In genomic region chr8:61263691-61264090, GRCm38 (mm10) we compare ENCODE assay signal across 27 mouse cellular contexts. TPM values are rescaled to one million over a fixed set of nuclear protein-coding genes. Genes with fewer than 3 reads are reported as not detected.
A peak's percentile ranks its signal among the peaks of the same experiment; 100 is the strongest.
DNase-seq lines count a peak whose midpoint lies in the region; ATAC-seq and TF ChIP-seq lines count a peak whose summit lies in the region.
"Had no signal": no experiment of that assay in that cellular context is flagged by ENCODE, and none has a peak within 500 bp of the region (broad histone marks: within the 10 kb centered on the region; RNA-seq: fewer than 3 reads in every experiment).

No protein-coding gene starts in this region.

- peaks cover 8% of the 10 kb centered on the region for H3K36me3 ChIP-seq in kidney, embryonic 15.5 days
- no peaks in the 10 kb centered on the region for H3K36me3 ChIP-seq in kidney, embryonic 16.5 days (ENCODE audit: insufficient read depth, low read length)
- H3K36me3 ChIP-seq: embryonic facial prominence, embryonic 13.5 days; forebrain, embryonic 15.5 days; heart, embryonic 10.5 days; heart, embryonic 13.5 days had no signal

- 88% methylated on average over 4 of the region's 4 CpGs for WGBS in kidney, embryonic 15.5 days
- WGBS in kidney, embryonic 16.5 days, result 89% methylated on average over 4 of the region's 4 CpGs

- no peaks in the 10 kb centered on the region for H3K27me3 ChIP-seq in kidney, embryonic 15.5 days
- no peaks in the 10 kb centered on the region for H3K27me3 ChIP-seq in kidney, embryonic 16.5 days (ENCODE audit: insufficient read depth, low read length)
- H3K27me3 ChIP-seq: embryonic facial prominence, embryonic 13.5 days; forebrain, embryonic 12.5 days; forebrain, embryonic 15.5 days; heart, embryonic 13.5 days had no signal

- no peak overlapping the region for H3K4me2 ChIP-seq in kidney, embryonic 15.5 days
- no peak overlapping the region for H3K4me2 ChIP-seq in kidney, embryonic 16.5 days (replicated peaks; ENCODE audit: low read depth, low read length)
- H3K4me2 ChIP-seq: embryonic facial prominence, embryonic 13.5 days; forebrain, embryonic 12.5 days; forebrain, embryonic 15.5 days; heart, embryonic 13.5 days; hindbrain, embryonic 14.5 days had no signal

- peaks cover 38% of the 10 kb centered on the region for H3K4me1 ChIP-seq in kidney, embryonic 15.5 days
- H3K4me1 ChIP-seq in kidney, embryonic 16.5 days (ENCODE audit: insufficient read depth, low read length), result peaks cover 29% of the 10 kb centered on the region

- no peak overlapping the region for H3K27ac ChIP-seq in kidney, embryonic 15.5 days
- H3K27ac ChIP-seq in kidney, embryonic 16.5 days (ENCODE audit: low read length), result no peak overlapping the region
- no peak overlapping the region for H3K27ac ChIP-seq in left cerebral cortex, adult 2 months
- H3K27ac ChIP-seq: embryonic facial prominence, embryonic 10.5 days; embryonic facial prominence, embryonic 13.5 days; forebrain, embryonic 12.5 days; forebrain, embryonic 15.5 days; heart, adult 2 months; heart, embryonic 10.5 days; heart, embryonic 13.5 days; hindbrain, embryonic 14.5 days had no signal

- peak; percentile 54 for DNase-seq in kidney, adult 11 months
- peak; percentile 50 for DNase-seq in kidney, postnatal 14 days
- no peak for DNase-seq in left cerebral cortex, adult 2 months (ENCODE audit: extremely low spot score in 1 of 2, low spot score in 2 of 2)
- DNase-seq: adrenal gland, adult 8-10 months; adrenal gland, postnatal 25 days; cerebellum, adult 11-12 months; cerebellum, adult 8-10 months; cerebellum, postnatal 10 days; cerebellum, postnatal 36 days; embryo, embryonic 11 days; gastrocnemius, postnatal 10 days; gastrocnemius, postnatal 36 days; heart, adult 2 months; heart, postnatal 14 days; heart, postnatal 4 days had no signal

- intact Hi-C loops in left cerebral cortex, adult 2 months (cut with DNase I), result no loop called here

- no peak overlapping the region for H3K9ac ChIP-seq in kidney, embryonic 15.5 days
- H3K9ac ChIP-seq in kidney, embryonic 16.5 days (replicated peaks; ENCODE audit: low read length), result no peak overlapping the region
- H3K9ac ChIP-seq: embryonic facial prominence, embryonic 13.5 days; forebrain, embryonic 12.5 days; forebrain, embryonic 15.5 days; heart, embryonic 13.5 days; hindbrain, embryonic 14.5 days had no signal

- ATAC-seq in kidney, embryonic 15.5 days (replicated peaks; ENCODE audit: low FRiP score), result no peak
- 0 out of 2 replicates have a peak, but pooled peaks have one; percentile 56 for ATAC-seq in kidney, embryonic 16.5 days (ENCODE audit: low FRiP score, low TSS enrichment)
- ATAC-seq in megakaryocyte, adult 5-6 weeks (ENCODE audit: poor library complexity, severe bottlenecking), result no peak
- ATAC-seq: activated CD4-positive, CD25-positive, alpha-beta regulatory T cell, adult 4 months; forebrain, embryonic 15.5 days had no signal

- no peaks in the 10 kb centered on the region for H3K9me3 ChIP-seq in kidney, embryonic 15.5 days (replicated peaks)
- H3K9me3 ChIP-seq in kidney, embryonic 16.5 days (ENCODE audit: low read length), result no peaks in the 10 kb centered on the region
- H3K9me3 ChIP-seq: embryonic facial prominence, embryonic 13.5 days; forebrain, embryonic 12.5 days; forebrain, embryonic 15.5 days; heart, embryonic 10.5 days; heart, embryonic 13.5 days had no signal

- TF ChIP-seq CTCF in left cerebral cortex, adult 2 months (IDR thresholded peaks at IDR 0.05), result no peak

- no peak overlapping the region for H3K4me3 ChIP-seq in kidney, embryonic 15.5 days (replicated peaks)
- H3K4me3 ChIP-seq in kidney, embryonic 16.5 days (ENCODE audit: low read length), result no peak overlapping the region
- H3K4me3 ChIP-seq in left cerebral cortex, adult 2 months, result no peak overlapping the region
- H3K4me3 ChIP-seq: embryonic facial prominence, embryonic 10.5 days; embryonic facial prominence, embryonic 13.5 days; erythroblast, embryonic 14.5 days; forebrain, embryonic 12.5 days; forebrain, embryonic 15.5 days; heart, adult 2 months; heart, embryonic 10.5 days; heart, embryonic 13.5 days had no signal

RNA-seq across cellular contexts. Expression of gene Sh3rf1, which starts 40.0 kb away (rescaled TPM):
- 21.4 and 22.4 TPM in 2 replicates for polyA plus RNA-seq in kidney, embryonic 15.5 days (2015; fragmentation: Nextera tagmentation; extraction: Ambion mirVana)
- 23.3 and 26.7 TPM in 2 replicates for polyA plus RNA-seq in kidney, embryonic 16.5 days (2015; fragmentation: Nextera tagmentation; extraction: Ambion mirVana)
- 10 to 100 TPM; 37.5 to 40.7 TPM for total RNA-seq in left cerebral cortex, adult 2 months (2021)
- total RNA-seq in megakaryocyte, adult 5-6 weeks (2015), result 2.7 TPM in 2 replicates
- total RNA-seq in megakaryocyte, adult 5-6 weeks (2017), result 1.8 and 2.6 TPM in 2 replicates

Comparison
In these comparisons a context has a peak if more than half of its experiments do, and no peak if none do; other contexts are left out.
1. DNase-seq: peak in kidney, adult 11 months (single experiment) and kidney, postnatal 14 days (single experiment); none in left cerebral cortex, adult 2 months (0 of 2).
2. RNA of gene Sh3rf1, which starts 40.0 kb away (total RNA-seq): 37.5 to 40.7 TPM in left cerebral cortex, adult 2 months; 1.8 to 2.7 TPM in megakaryocyte, adult 5-6 weeks; every median in the first group is over 10 times any median in the second.